Mouse (Mus musculus): Measurements from ENCODE around the gene Tldc1. TPM values are rescaled to one million over a fixed set of nuclear protein-coding genes. Genes with fewer than 3 reads are reported as not detected.
A peak's percentile ranks its signal among the peaks of the same experiment; 100 is the strongest.

Gene Tldc1
- polyA plus RNA-seq, 1 experiment from 2014 or later, result 7.7 TPM

DNA sequence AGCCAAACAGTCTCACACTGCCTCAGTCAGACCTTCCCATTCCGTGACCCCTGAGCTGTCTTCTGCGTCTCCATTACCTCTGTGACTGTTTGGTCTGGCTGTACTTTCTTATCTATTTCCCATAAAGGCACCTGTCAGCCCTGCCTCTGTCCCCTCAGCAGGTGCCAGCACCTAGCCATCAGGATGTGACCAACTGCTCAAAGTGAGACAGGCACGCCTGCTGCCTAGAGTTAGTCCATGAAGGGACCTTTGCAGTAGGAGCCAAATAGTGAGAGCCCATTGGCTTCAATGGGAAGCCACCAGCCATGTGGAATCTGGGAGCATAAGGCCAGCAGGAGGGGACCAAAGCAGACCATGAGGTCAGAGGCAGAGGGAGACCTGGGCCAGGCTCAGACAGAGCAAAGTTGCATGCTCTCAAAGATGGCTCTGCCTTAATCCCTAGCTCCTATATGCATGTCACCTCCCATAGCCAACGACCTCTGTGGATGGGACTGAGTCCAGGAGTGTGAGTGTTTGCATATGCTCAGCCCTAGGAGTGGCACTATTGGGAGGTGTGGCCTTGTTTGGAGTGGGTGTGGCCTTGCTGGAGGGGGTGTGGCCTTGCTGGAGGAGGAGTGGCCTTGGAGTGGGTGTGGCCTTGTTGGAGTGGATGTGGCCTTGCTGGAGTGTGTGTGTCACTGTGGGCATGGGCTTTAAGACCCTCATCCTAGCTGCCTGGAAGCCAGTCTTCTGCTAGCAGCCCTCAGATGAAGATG lies 3.0 kb upstream of the Tldc1 start:
- H3K4me1 ChIP-seq (replicated peaks; ENCODE audit: control insufficient read depth, insufficient read depth, low read length), result peaks cover 6% of the 10 kb centered on the region
- no peak; the same call in 1 of the 2 replicates for TF ChIP-seq CTCF (IDR thresholded peaks at IDR 0.05; ENCODE audit: low read depth)
- no peak overlapping the region for H3K9ac ChIP-seq (ENCODE audit: low read depth, low read length)
- H3K9me3 ChIP-seq (ENCODE audit: control insufficient read depth), result no peaks in the 10 kb centered on the region
- no peaks in the 10 kb centered on the region for H3K27me3 ChIP-seq (replicated peaks; ENCODE audit: control insufficient read depth, insufficient read depth, low read length)
- H3K4me3 ChIP-seq (ENCODE audit: low read depth, low read length), result no peak overlapping the region
- H3K36me3 ChIP-seq (ENCODE audit: control insufficient read depth, insufficient read depth), result no peaks in the 10 kb centered on the region
- 35% methylated on average over 4 of the region's 4 CpGs for WGBS
- ATAC-seq, result peak; percentile 34
- no peak overlapping the region for H3K27ac ChIP-seq (ENCODE audit: low read depth, low read length)
- H3K4me2 ChIP-seq (replicated peaks; ENCODE audit: low read depth), result no peak overlapping the region

DNA sequence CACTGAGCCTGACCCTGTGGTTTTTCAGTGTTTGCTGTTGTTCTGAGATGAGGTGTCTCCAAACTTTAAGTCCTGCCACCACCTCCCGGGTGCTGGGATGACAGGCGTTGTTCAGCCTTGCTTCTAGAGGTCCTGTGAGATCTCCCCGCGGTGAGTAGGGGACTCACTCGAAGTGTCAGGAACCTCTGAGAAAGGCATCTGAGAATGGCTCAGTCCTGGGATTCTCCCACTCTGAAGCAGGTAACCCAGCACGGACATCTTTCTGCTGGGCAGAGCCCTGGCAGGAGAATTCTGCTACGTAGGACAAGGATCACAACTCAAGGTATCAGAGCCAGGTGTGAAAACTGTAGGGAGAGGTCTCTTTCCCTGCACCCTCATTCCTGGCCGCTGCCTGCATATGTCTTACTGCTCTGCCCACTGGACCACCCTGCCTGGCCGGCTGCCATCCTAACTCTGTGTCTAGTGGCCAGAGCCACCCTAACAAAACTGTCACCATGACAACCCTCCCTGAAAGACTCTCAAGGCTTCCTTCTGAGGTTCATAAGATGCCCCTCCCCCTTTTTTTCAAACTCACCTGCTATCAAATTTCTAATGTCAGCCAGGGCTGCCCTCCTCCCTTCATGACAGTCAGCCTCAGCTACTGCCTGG lies 2.3 kb upstream of the Tldc1 start:
- no peak overlapping the region for H3K27ac ChIP-seq (ENCODE audit: low read depth, low read length)
- no peak for TF ChIP-seq CTCF (IDR thresholded peaks at IDR 0.05; ENCODE audit: low read depth)
- no peak overlapping the region for H3K4me3 ChIP-seq (ENCODE audit: low read depth, low read length)
- WGBS, result 83% methylated on average over 9 of the region's 9 CpGs
- no peaks in the 10 kb centered on the region for H3K9me3 ChIP-seq (ENCODE audit: control insufficient read depth)
- no peaks in the 10 kb centered on the region for H3K36me3 ChIP-seq (ENCODE audit: control insufficient read depth, insufficient read depth)
- no peaks in the 10 kb centered on the region for H3K27me3 ChIP-seq (replicated peaks; ENCODE audit: control insufficient read depth, insufficient read depth, low read length)
- H3K4me1 ChIP-seq (replicated peaks; ENCODE audit: control insufficient read depth, insufficient read depth, low read length), result peaks cover 6% of the 10 kb centered on the region
- H3K9ac ChIP-seq (ENCODE audit: low read depth, low read length), result no peak overlapping the region
- ATAC-seq, result no peak
- no peak overlapping the region for H3K4me2 ChIP-seq (replicated peaks; ENCODE audit: low read depth)

GRCm38 (mm10) chr8:119779013-119779737 lies 959 bp upstream of the Tldc1 start:
- Histone ChIP-seq H3K9me3 (ENCODE audit: control insufficient read depth) (no peaks in the 10 kb centered on the region), H3K4me1 (replicated peaks; ENCODE audit: control insufficient read depth, insufficient read depth, low read length) (peaks cover 6% of the 10 kb centered on the region), H3K27ac (ENCODE audit: low read depth, low read length) (no peak overlapping the region), H3K4me3 (ENCODE audit: low read depth, low read length) (no peak overlapping the region), H3K9ac (ENCODE audit: low read depth, low read length) (no peak overlapping the region), H3K36me3 (ENCODE audit: control insufficient read depth, insufficient read depth) (no peaks in the 10 kb centered on the region), H3K27me3 (replicated peaks; ENCODE audit: control insufficient read depth, insufficient read depth, low read length) (no peaks in the 10 kb centered on the region), H3K4me2 (replicated peaks; ENCODE audit: low read depth) (peak overlapping the region; percentile 76)
- 26% methylated on average over 14 of the region's 14 CpGs for WGBS
- peak; percentile 29; the same call in 1 of the 2 replicates for ATAC-seq
- peak; percentile 98 for TF ChIP-seq CTCF (IDR thresholded peaks at IDR 0.05; ENCODE audit: low read depth)

- Histone ChIP-seq H3K27ac (ENCODE audit: low read depth, low read length) (peak overlapping the region; percentile 60), H3K9ac (ENCODE audit: low read depth, low read length) (peak overlapping the region; percentile 60), H3K27me3 (replicated peaks; ENCODE audit: control insufficient read depth, insufficient read depth, low read length) (no peaks in the 10 kb centered on the region), H3K4me3 (ENCODE audit: low read depth, low read length) (peak overlapping the region; percentile 55), H3K4me1 (replicated peaks; ENCODE audit: control insufficient read depth, insufficient read depth, low read length) (peaks cover 6% of the 10 kb centered on the region), H3K9me3 (ENCODE audit: control insufficient read depth) (no peaks in the 10 kb centered on the region), H3K4me2 (replicated peaks; ENCODE audit: low read depth) (peak overlapping the region; percentile 76), H3K36me3 (ENCODE audit: control insufficient read depth, insufficient read depth) (no peaks in the 10 kb centered on the region)
- 11% methylated on average over 7 of the region's 7 CpGs for WGBS
- peak; percentile 17 for ATAC-seq
- TF ChIP-seq CTCF (IDR thresholded peaks at IDR 0.05; ENCODE audit: low read depth), result no peak; the same call in 1 of the 2 replicates
These were observed 451 bp downstream of the Tldc1 start for GRCm38 (mm10) chr8:119777765-119778164.

GRCm38 (mm10) chr8:119776668-119777245 lies 1.5 kb downstream of the Tldc1 start:
- no peaks in the 10 kb centered on the region for H3K36me3 ChIP-seq (ENCODE audit: control insufficient read depth, insufficient read depth)
- 75% methylated on average over 7 of the region's 7 CpGs for WGBS
- no peak for ATAC-seq
- no peak overlapping the region for H3K27ac ChIP-seq (ENCODE audit: low read depth, low read length)
- H3K9ac ChIP-seq (ENCODE audit: low read depth, low read length), result no peak overlapping the region
- no peaks in the 10 kb centered on the region for H3K9me3 ChIP-seq (ENCODE audit: control insufficient read depth)
- peaks cover 6% of the 10 kb centered on the region for H3K4me1 ChIP-seq (replicated peaks; ENCODE audit: control insufficient read depth, insufficient read depth, low read length)
- no peaks in the 10 kb centered on the region for H3K27me3 ChIP-seq (replicated peaks; ENCODE audit: control insufficient read depth, insufficient read depth, low read length)
- no peak overlapping the region for H3K4me2 ChIP-seq (replicated peaks; ENCODE audit: low read depth)
- no peak for TF ChIP-seq CTCF (IDR thresholded peaks at IDR 0.05; ENCODE audit: low read depth)
- no peak overlapping the region for H3K4me3 ChIP-seq (ENCODE audit: low read depth, low read length)

Data from intestine, postnatal 0 days (tissue).